Mouse (Mus musculus): ENCODE measurements at regions not wholly inside any gene's neighbourhood (a gene's known extent, or its start where the extent isn't known, plus 50 kb on each side); places are given as distances from the start of the nearest gene placed in this dataset.

DNA sequence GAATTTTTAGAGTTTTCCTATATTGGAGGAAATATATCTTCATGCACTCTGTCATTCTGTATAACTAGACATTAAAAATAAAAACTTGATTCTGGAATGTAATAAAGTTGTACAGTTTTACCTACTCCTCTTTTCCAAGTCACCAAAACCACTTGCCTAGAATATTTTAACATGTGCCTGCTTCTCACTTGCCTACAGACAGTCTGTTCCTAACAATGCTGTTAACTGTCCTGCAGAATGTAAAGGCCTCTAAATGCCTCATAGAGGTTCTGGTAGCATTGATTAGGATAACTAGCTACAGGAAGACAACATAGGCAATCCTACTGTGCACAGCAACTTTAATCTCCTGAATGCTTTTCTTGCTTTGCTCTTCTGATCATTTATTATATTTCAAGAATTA, 614.9 kb upstream of the Pcdh7 start:
- H3K4me3 ChIP-seq (ENCODE audit: low read depth, low read length): no peak overlapping the region
- no peaks in the 10 kb centered on the region for H3K36me3 ChIP-seq (ENCODE audit: control insufficient read depth, insufficient read depth, low read length)
- H3K9me3 ChIP-seq (ENCODE audit: control insufficient read depth, low read length): no peaks in the 10 kb centered on the region
- H3K27me3 ChIP-seq (ENCODE audit: control insufficient read depth, insufficient read depth, low read length): no peaks in the 10 kb centered on the region
- H3K9ac ChIP-seq (ENCODE audit: low read length): no peak overlapping the region
- DNase-seq (ENCODE audit: low spot score): no peak
- ATAC-seq (replicated peaks; ENCODE audit: low FRiP score): no peak
- H3K4me2 ChIP-seq (ENCODE audit: low read depth, low read length, severe bottlenecking): no peak overlapping the region
- H3K27ac ChIP-seq (ENCODE audit: low read depth, low read length): no peak overlapping the region
- H3K4me1 ChIP-seq (replicated peaks; ENCODE audit: control insufficient read depth, insufficient read depth, low read length): no peaks in the 10 kb centered on the region

DNA sequence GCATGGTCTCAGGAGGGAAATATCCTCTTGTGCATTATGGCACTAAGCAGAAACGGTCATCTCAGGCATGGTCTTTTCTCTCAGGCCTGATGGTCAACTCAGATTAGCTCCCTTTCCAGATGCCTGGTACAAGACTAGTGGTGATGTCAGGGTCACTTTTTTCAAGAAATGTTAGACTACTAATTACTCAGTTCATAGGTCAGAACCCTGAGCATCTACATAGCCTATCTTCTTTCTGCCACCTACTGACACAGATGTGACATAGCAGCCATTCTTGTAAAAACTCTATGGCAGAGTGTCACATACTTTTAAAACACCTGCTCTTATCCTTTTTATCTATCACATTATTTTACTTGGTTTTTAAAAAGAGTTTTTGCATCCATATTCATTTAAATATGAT, 589.3 kb upstream of the Pcdh7 start:
- 81% methylated on average over 1 of the region's 1 CpGs for WGBS
- ATAC-seq (replicated peaks; ENCODE audit: low FRiP score) (peak; percentile 60; the same call in 1 of the 2 replicates), DNase-seq (ENCODE audit: low spot score) (no peak)
- H3K9me3 ChIP-seq (ENCODE audit: control insufficient read depth, low read length): no peaks in the 10 kb centered on the region
- no peak overlapping the region for H3K4me2 ChIP-seq (ENCODE audit: low read depth, low read length, severe bottlenecking)
- H3K36me3 ChIP-seq (ENCODE audit: control insufficient read depth, insufficient read depth, low read length): no peaks in the 10 kb centered on the region
- no peak overlapping the region for H3K4me3 ChIP-seq (ENCODE audit: low read depth, low read length)
- no peaks in the 10 kb centered on the region for H3K27me3 ChIP-seq (ENCODE audit: control insufficient read depth, insufficient read depth, low read length)
- H3K4me1 ChIP-seq (replicated peaks; ENCODE audit: control insufficient read depth, insufficient read depth, low read length): no peaks in the 10 kb centered on the region
- no peak overlapping the region for H3K27ac ChIP-seq (ENCODE audit: low read depth, low read length)
- H3K9ac ChIP-seq (ENCODE audit: low read length): no peak overlapping the region

Measured in forebrain, embryonic 11.5 days (tissue).